Mouse (Mus musculus) layer of hippocampus, adult 18-20 months (tissue): ENCODE measurements around the gene Camta2. TPM values are rescaled to one million over a fixed set of nuclear protein-coding genes. Genes with fewer than 3 reads are reported as not detected.

Source experiments
- DNase-seq, 2 experiments: peaks; one replicate each; pipeline ENCODE4 v3.0.0; 2022; ENCODE audit warnings: low spot score in 2 of 2
- total RNA-seq, 2 experiments: library from RNA; stranded (reverse); gene quantifications; 2 replicates each; pipeline ENCODE4 v1.2.3; 2021

The Camta2 gene
- total RNA-seq, 2 experiments from 2014 or later: 330 to 389 TPM

DNA sequence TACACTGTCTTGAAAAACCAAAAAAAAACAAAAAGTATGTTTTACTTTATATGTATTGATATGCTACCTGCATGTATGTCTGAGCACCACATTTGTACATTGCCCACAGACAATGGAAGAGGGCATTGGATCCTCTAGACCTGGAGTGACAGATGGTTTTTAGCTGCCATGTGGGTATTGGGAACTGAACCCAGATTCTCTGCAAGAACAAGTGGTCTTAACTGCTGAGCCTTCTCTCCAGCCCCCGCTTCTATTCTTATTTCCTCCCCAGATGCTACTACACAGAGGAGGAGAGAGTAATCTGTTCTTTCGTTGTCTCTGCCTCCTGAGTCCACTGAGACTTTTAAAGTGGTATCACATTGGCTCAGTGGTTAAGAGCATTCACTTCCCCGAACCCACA, 5.6 kb upstream of the Camta2 start:
- peak; percentile 47 to 85 for DNase-seq

DNA sequence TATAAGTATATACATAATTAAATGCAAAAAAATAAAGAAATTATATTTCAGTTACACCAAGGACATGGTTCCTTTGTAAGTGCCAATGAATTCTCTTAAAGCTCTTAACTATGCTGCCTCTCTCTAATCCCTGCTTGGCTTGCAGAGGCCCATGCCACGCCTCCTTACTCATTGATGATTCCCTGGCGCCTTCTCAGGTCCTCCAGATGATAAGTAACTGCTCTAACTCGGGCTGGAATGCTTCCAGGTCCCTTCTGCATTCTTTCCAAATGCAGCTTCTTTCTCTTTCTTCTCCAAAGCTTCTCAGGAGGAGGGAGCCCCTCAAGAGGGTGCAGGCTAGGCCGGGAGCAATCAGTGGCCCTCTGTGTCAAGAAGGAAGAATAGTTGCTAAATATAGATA, 1.7 kb upstream of the Camta2 start:
- no peak for DNase-seq

GRCm38 (mm10) chr11:70688372-70688771, 467 bp upstream of the Camta2 start:
- DNase-seq: no peak

- DNase-seq: peak; percentile 64 to 80
Measured at GRCm38 (mm10) chr11:70686901-70687566, 871 bp downstream of the Camta2 start.

- DNase-seq: no peak
Measured at GRCm38 (mm10) chr11:70683640-70684039, 4.3 kb downstream of the Camta2 start.

DNA sequence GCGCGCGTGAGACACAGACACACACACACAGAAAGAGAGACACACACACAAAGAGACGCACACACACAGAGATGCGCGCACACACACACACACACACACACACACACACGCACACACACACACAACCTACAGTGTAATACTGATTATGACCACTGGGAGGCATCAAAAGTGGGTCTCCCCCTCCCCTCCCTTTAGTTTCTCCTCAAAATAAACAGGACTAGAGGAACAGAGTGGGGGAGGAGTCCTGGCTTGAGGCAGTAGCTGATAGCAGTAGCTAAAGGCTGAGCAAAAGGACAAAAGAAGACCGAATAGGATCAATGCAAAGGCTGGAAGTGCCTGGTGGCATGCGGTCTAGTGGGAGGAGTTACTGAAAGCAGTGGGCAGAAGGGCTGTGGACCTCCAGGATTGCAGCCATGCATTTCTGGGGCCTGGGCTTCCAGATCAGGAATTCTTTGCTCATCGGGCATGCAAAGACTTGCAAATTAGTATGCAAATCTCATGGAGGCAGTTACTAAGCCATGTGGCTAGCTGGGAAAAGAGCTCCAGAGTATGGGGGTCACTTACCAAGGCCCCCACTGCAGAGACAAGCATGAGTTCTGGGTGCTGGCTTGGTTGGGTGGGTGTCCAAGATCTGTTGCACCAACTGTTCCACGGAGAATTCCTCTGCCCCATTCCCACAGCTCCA, 5.9 kb downstream of the Camta2 start:
- peak in 1 of 2 experiments; percentile 69 for DNase-seq

- no peak for DNase-seq
Measured at GRCm38 (mm10) chr11:70681170-70681569, 6.7 kb downstream of the Camta2 start.

DNA sequence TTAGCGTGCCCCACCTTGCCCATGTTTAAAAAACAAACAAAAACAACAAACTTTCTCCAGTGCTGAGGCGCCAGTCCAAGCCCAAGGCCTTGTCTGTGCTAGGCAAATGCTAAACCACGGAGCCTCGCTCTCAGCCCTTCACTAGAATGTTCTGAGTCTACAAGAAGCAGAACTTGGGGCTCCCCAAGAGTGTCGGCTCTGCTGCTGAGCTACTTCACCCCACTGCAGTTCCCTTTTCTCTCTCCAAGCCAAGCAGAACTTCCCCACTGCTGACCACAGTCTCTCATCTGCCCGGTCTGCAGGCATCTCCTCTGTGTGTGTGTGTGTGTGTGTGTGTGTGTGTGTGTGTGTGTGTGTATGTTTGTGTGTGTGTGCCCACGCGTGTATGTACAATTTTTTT, 8.0 kb downstream of the Camta2 start:
- no peak for DNase-seq

- DNase-seq: no peak
Measured at GRCm38 (mm10) chr11:70679361-70679760, 8.5 kb downstream of the Camta2 start.

- no peak for DNase-seq
Measured at GRCm38 (mm10) chr11:70678576-70678975, 9.3 kb downstream of the Camta2 start.

- no peak for DNase-seq
Measured at GRCm38 (mm10) chr11:70678092-70678491, 9.8 kb downstream of the Camta2 start.

DNA sequence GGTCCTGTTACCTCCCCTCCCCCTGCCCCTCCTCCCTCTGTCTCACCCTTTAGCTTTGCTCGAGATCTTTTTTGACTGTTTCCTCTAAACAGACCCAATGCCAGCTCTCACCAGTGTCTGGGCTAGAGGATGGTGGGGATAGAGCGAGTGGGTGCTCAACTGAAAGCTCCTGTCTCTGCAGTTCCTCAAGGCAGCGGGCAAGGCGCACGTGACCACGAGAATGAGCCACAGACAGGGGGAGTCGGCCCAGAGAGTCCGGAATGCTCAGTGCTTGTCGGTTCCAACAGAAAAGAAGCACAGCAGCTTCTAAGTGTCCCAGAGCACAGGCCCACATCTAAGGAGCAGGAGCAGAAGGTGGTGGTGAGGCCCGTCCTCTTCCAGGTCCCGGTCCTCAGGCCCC, 13.4 kb downstream of the Camta2 start:
- DNase-seq: no peak

GRCm38 (mm10) chr11:70674014-70674413, 13.9 kb downstream of the Camta2 start:
- no peak for DNase-seq

DNA sequence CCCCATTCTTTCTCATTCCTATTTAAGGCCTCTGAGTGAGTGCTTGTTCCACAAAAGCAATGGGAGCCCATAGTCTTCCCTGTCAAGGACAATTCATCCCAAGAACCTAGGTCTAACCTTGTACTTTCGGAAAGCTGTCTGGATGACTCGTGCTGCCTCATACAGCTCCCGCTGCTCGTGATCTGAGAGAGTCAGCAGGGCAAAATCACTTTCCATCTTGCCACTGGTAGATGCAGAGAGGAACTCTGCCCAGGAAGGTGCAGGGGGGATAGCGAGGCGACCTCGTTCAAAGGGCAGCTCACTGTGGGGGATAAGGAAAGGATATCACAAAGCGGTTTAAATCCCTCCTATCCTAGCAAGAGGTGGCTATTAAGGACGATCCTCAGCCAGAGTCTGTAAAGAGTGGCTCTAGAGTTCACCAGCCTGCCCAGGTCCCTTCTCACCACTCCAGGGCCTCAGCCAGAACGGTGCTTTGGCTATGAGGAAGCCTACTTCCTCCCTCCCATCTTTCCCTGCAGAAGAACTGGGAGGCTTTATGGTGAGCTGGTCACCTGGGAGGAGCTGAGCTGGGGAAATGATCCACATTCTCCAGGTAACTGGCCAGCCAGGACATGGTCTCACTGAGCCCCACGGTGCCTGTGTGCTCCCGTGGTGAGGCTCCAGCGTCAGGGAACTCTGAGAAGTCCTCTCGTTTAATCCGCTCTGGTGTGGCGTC, 16.4 kb downstream of the Camta2 start:
- no peak for DNase-seq

DNA sequence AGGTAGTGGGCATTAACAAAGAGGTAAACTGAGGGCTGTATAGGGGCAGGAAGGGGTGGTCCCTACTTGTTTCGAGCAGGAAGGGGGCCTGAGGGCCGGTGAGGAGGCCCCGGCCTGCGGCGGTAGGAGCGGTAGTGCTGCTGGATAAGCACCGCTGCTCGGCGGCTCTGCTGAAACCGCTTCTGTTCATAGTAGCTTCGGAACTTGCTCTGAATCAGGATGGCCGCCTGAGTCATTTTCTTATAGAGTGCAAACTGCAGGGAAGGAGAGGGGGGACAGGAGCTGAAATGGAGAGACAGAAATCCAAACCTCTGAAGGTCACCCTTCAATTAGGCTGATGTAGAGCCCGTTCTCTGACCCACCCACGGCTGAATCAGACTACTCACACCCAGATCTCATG, 17.4 kb downstream of the Camta2 start:
- DNase-seq: no peak

DNA sequence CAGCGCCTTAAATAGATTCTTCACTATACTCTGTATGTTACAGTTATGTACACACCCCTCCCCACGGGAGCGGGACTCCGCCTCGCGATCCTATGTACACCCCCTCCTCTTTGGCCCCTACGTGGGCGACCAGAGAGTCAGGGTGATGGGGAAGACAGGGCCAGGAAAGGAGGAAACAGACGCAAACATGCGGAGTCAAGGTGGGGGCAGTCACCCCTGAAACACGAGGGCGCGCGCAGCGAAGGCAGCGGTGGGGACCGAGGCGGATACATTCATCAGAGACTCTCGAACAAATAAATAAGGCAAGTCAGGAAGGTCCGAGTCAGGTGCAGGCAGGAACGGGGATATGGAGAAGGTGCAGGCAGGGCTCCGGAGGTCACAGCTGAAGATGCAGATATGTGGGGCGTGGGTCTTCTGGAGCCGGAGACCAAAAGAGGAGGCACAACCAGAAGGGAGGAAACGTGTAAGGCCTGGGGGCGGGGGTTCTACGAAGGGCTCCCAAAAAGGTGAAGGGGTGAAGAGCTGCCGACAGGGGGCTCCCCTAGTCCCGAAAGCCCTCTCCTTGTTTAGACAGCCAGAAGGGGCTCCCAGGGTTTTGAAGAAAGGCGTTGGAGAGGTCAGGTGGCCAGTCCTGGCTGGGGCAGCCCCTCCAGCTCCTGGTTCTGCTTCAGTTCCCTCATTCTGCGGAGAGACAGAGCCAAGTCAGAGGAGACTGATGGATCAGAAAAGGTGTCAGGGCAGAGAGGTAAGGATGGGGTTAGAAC, 18.1 kb downstream of the Camta2 start:
- peak; percentile 43 to 75 for DNase-seq

GRCm38 (mm10) chr11:70668771-70669505, 19.0 kb downstream of the Camta2 start, which contains the start of gene Spag7:
TSS of gene Spag7 (minus strand) at chr11:70669416.
- peak; percentile 98 to 99 for DNase-seq

GRCm38 (mm10) chr11:70668335-70668770, 19.6 kb downstream of the Camta2 start:
- no peak for DNase-seq

GRCm38 (mm10) chr11:70667271-70668150, 20.4 kb downstream of the Camta2 start:
- no peak for DNase-seq

- no peak for DNase-seq
Measured at GRCm38 (mm10) chr11:70666687-70667086, 21.2 kb downstream of the Camta2 start.
